Mouse (Mus musculus) retina, adult 2 months (tissue): ENCODE data around the gene Lpar1.

Experiments used
- DNase-seq: peaks from one replicate; pipeline ENCODE4 v3.0.0-alpha.2; 2012; ENCODE audit warnings: low read depth, low spot score

Gene Lpar1

DNA sequence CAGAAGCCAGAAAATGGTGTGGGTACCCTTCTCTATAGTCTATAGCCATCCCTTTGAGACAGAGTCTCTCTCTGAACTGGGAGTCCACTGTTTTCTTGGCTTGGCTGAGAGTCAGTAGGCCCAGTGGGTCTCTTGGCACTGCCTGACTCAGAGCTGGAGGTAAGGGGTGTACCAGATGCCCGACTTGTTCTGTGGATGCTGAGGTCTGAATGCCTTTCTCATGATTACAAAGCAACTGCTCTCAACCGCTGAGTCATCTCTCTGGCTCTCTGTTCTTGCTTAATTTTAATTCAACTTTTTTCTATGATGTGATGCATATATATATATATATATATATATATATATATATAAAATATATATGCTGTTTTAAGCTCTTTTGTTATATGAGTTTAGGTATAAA lies 91.1 kb downstream of the Lpar1 start:
- DNase-seq = no peak

DNA sequence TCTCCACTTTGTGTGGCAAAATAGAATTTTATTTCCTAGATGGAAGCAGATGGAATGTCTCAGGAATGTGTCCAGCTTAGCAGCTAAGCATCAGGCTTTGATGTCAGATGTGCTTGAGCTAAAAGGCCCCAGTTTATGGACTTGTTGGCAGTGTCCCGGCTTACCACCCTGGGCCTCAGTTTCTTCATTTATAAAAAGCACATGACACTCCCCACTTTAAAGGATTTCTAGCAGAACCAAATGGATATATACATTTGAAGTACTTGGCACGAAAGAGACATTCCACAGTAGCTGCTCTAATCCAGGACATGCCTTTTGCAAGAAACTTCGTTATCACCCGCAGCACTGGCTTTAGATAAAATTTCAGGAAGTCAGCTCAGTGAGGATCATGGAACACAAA lies 100.4 kb downstream of the Lpar1 start:
- no peak for DNase-seq

DNA sequence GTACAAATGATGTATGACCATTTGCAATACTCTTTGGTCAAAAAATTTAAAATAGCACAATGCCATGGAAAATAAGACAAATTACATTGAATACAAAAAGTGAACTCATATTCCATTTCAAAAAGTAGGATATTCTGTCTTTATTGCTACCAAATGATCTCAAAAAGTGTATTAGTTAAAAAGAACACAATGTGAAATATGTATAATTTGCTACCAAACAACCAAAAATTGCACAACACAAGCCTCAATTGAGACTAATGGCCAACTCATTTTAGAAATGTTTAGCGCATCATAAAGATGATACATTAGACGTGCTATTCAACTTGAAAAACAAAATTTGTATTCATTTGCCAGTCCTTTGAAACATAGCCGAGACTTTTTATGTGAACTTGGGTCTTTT lies 104.9 kb downstream of the Lpar1 start:
- DNase-seq = no peak

DNA sequence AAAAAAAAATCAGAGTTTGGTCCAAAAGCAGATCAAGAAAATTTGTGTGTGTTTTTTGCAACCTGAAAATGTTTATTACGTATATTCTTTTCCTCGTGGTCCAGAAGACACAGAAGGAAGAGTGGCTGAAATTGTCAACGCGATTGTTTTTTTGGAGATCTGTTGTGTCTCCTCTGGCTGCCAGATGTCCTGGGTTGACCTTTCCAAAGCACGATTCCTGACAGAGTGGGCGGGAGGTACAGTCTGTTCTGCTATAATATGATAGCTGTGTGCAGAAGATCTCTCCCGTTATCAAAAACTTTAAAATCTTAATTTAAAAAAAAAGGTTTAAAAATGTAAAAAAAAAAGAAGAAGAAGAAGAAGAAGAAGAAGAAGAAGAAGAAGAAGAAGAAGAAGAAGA lies 105.9 kb downstream of the Lpar1 start:
- no peak for DNase-seq

DNA sequence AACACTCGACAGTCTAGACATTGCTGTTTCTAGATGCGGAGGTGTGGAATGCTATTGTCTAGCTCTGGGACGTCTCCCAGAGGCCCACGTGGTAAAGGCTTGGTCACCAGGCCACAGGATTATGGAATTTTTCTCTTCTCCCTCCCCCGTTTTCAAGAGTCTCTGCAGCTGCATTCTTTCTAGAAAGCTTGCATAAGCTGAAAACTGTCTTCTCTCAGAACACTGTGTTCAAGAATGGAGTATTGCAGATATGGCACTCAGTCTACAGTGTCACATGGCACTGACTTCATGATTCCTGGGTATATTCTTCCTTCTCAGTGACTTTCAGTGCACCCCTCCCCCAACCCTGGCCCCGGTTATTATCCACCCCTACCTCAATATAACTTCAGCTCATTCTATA lies 107.9 kb downstream of the Lpar1 start:
- DNase-seq = no peak

DNA sequence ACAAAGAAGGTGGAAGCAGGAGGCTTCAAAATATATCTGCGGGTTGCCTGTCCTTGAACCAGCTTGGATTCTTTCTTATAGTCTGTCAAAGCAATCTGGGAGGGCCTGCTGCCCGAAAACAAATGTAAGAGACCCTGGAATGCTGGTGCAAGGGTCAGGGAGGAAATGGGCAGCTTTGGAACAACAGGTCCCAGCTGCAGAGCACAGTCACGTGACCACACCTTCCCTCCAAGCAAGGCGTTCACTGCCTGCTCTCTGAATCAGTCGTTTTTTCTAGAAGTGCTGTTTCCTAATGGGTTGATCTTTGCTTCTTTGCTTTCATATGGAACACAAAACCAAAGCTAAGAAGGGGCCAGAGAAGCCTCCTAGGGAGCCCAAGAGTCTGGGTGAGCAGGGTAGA lies 111.4 kb downstream of the Lpar1 start:
- no peak for DNase-seq

DNA sequence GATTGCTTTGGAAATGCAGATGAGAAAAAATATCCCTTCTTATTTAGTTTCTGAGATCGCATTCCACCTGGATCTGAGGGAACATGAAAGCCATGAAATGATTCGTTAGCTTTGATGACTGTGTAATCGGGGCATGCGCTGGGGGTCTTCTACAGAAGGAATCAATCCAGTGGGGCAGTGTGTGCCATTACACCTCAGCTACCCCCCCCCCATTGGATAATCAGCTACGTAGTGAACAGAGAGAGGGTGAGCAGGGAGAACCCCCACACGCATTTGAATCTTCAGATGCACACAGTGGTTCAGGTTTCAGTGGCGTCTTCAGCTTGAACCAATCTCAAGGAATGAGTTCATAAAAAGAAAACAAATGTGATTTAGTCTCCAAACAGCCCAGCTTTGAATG lies 115.0 kb downstream of the Lpar1 start:
- no peak for DNase-seq

DNA sequence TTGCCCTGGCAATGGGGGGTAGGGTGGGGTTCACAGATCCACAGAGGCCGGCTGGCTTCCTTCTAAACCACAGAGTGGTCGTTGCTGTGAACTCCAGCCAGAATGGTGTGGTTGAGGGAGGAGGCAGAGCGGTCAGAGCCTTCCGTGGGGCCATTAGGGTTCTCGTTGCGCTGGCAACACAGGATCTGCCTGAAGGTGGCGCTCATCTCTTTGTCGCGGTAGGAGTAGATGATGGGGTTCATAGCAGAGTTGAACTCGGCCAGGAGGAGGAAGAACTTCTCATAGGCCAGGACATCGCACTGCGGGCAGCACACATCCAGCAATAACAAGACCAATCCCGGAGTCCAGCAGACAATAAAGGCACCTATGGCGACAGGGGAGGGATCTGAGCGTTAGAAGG lies 116.4 kb downstream of the Lpar1 start:
- no peak for DNase-seq

DNA sequence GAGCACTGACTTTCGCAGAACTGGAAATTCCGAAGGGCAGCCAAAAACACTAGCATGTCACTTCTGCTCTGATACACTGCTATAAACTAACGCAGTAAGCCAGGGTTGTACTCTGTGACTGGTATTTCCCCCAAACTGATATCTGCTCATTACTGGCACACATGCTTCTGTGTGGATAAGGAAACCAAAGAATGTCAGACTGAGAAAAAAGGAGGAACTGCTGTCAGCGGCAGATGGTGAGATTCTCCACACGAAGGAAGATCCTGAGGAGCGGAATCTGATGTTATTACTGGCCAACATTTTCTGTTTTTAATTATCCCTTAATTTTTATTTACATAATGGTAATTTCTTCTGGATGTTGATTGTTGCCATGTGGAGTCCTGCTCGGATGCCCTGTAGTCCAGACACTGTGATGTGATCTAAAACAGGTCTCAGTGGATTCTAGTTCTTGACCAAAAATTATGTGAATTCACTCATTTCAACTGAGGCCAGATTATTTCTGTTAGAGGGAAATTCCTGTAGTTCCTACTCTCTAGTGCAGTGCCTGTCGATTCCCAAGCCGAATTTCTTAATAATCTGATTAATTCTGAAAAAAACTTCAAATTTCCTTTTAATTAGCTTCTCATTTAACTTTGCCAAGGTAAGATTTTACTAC lies 130.3 kb downstream of the Lpar1 start:
- no peak for DNase-seq

DNA sequence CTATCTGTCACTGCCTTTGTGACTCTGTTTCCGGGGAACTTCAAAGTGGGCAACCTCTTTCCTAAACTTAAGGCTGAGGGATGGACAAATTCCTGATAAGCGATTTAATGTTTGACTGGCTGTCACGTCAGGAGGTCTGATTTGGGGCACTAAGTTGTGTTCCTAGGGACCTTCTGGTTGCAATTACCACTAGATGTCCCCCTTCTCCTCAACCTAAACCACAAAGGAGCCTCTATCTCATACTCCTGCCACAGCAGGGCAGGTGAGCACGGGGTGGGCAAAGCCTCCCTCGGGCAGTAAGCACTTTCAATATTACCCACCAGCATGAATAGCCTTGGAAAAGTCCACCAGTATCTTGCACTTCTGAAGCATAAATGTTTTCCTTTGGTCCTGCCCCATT lies 134.5 kb downstream of the Lpar1 start:
- DNase-seq = no peak

DNA sequence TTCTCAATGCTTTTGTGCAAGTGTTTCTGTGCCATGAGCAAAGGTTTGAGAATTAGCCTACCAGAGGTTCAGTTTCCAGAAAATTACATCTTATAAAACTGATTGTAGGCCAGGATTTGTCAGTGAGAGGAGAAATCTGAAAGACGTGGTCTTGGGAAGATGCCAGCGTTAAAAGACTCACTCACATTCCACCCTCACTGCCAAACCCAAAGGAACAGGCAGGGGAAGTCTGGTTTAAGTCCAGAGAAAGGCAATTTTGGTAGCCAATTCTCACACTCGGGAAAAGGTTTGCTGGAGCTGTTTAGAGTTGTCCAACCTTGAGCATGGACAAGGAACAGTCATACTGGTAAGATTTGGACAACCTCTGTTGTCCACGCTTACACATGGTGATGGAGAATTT lies 136.4 kb downstream of the Lpar1 start:
- no peak for DNase-seq

DNA sequence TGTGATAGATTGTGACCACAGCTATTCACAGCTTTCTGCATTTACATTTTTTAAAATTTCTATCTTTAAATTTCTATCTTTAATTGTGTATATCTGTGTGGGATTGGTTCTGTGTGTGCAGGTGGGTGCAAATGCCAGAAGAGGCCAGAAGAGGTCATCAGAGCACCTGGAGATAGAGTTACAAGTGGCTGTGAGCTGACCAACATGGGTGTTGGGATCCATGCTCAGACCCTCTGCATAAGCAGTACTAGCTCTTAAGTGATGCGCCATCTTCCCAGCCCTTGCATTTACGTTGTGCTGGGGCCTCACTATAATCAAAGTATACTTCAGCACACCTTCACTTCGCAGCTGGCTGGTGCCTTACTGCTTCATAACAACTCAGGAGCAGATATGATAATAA lies 138.2 kb downstream of the Lpar1 start:
- DNase-seq = no peak

DNA sequence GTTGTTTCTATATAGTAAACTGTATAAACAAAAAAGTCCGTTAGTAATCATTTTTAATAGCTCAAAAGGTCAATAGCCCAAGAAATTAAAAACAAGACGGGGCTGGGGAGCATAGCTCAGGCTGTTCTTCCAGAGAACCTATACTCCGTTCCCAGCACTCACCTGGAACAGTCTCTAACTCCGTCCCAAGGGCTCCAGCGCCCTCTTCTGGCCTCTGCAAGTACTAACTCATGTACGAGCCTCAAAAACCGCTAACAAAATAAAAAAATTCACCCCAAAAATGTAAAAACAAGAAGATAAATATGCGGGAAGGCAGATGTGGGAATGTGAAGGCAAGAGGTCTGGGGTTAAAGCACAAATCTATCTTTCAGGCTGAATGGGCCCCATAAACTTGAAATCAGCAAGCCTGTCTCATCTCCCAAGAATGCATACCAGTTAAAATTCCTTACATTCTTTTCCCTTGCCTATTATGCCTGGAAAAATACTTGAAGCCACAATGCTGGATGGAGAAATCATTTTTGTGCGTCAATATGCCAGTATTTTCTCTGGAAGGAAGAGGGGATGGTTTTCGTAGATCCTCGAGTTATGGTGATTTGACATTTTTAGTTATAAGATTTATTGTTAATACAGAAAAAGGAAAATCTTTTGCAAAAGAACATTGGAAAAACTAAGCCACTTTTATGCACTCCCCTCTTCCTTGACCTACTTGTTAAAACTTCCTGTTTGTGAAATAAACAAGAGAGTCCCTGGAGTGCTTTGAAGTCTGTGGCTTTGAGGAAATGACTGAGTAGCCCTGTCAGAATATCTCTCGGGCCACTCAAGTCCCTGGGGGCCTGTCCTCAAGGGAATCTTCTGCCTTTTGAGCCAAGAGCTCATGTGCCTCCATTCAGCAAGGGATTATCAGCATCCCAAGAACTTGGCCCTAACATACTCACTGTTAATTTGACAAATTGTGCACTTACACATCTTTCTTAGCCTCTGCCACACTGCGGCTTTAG lies 140.2 kb downstream of the Lpar1 start:
- no peak for DNase-seq

DNA sequence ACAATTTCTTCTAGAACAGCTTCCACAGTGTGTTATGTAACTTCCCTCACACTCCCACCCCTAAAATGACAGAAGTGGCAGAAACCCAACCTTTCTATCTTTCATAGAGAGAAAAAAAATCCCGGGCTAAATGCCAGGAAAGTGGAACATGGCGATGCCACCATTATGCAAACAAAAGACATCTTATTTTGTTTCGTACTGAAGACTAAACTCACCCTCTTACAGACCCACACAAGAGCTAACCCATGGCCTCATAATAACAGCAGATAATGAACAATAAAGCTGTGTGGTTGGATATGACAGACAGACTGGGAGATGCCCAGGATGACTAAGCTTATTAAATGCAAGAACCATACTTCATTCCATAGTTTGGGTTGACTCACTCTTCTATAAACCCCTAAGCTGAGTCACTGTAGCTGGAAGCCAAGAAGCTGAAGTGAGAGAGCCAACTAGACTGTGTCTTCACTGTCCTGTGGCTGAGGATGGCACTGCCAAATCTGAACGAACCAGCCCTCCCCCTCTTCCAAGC lies 151.7 kb downstream of the Lpar1 start:
- DNase-seq = no peak

DNA sequence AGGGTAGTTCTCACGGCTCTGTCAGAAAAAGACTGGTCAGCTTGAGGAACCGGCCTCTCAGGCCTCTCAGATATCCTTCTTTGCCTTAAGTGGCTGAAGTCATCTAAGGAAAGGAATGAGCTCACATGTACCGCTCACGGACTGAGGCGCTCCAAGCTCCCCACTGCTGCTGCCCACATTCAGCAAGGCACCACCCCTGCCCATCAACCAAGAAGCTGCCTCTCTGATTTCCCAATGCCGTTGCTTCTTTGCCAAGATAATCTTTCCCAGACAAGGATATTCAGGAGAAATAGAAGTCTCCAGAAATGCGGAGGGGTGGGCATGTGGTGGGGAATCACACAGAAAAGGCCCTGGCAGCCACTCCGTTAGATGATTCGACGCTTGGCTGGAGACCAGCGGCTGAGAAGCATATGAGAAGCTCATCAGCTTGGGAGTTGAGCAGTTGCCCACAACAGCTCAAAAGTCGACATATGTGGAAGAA lies 152.8 kb downstream of the Lpar1 start:
- DNase-seq = no peak
